Mouse (Mus musculus) midbrain, embryonic 16.5 days (tissue): Measurements from ENCODE around the gene Ssr2. TPM values are rescaled to one million over a fixed set of nuclear protein-coding genes. Genes with fewer than 3 reads are reported as not detected.

Source experiments
- ATAC-seq: fragments of 200-750 bp; cut with Nextera tagmentation; 2 replicates; pipeline ENCODE4 v1.8.0; 2017; ENCODE audit warnings: moderate TSS enrichment
- H3K27ac ChIP-seq: fragments of 300-500 bp; sonication (generic); 2 replicates; pipeline ENCODE4 v1.5.1; 2014; ENCODE audit warnings: mild to moderate bottlenecking, low read length, mixed read lengths
- H3K27me3 ChIP-seq: fragments of 300-500 bp; sonication (generic); 2 replicates; pipeline ENCODE4 v1.6.1; 2014; ENCODE audit warnings: low read depth, low read length, mixed read lengths; ENCODE audit not compliant: control insufficient read depth, insufficient read depth
- H3K36me3 ChIP-seq: fragments of 300-500 bp; sonication (generic); 2 replicates; pipeline ENCODE4 v1.6.1; 2014; ENCODE audit warnings: mild to moderate bottlenecking, low read length, moderate library complexity, mixed read lengths; ENCODE audit not compliant: control insufficient read depth, insufficient read depth
- H3K4me1 ChIP-seq: fragments of 300-500 bp; sonication (generic); 2 replicates; pipeline ENCODE4 v1.6.1; 2014; ENCODE audit warnings: mild to moderate bottlenecking, low read length, mixed read lengths; ENCODE audit not compliant: control insufficient read depth, insufficient read depth
- H3K4me2 ChIP-seq: fragments of 300-500 bp; sonication (generic); 2 replicates; pipeline ENCODE4 v1.6.1; 2014; ENCODE audit warnings: mild to moderate bottlenecking, low read length, mixed read lengths
- H3K4me3 ChIP-seq: fragments of 300-500 bp; sonication (generic); 2 replicates; pipeline ENCODE4 v1.5.1; 2014; ENCODE audit warnings: low read depth, mild to moderate bottlenecking, low read length, moderate library complexity, mixed read lengths
- H3K9ac ChIP-seq: fragments of 300-500 bp; sonication (generic); 2 replicates; pipeline ENCODE4 v1.6.1; 2014; ENCODE audit warnings: low read depth, low read length, mixed read lengths
- H3K9me3 ChIP-seq: fragments of 300-500 bp; sonication (generic); replicated peaks from 2 replicates; pipeline ENCODE4 v1.6.1; 2014; ENCODE audit warnings: mild to moderate bottlenecking, low read length, mixed read lengths; ENCODE audit not compliant: control insufficient read depth, poor library complexity, severe bottlenecking
- WGBS: fragments of 180-500 bp; shearing (Covaris S2); extraction: QIAGEN DNeasy Blood & Tissue Kit; methylation state at CpG from one replicate; pipeline ENCODE4 v1.1.7; 2014; 5-methylcytosine and 5-hydroxymethylcytosine counted together
- polyA plus RNA-seq: library from polyadenylated mRNA; unstranded; fragments of >200 nt; fragmentation: Nextera tagmentation; extraction: Ambion mirVana; gene quantifications from 2 replicates; pipeline ENCODE4 v1.2.1, GENCODE M21; 2015

The Ssr2 gene
- polyA plus RNA-seq, 1 experiment from 2014 or later: 144 TPM

DNA sequence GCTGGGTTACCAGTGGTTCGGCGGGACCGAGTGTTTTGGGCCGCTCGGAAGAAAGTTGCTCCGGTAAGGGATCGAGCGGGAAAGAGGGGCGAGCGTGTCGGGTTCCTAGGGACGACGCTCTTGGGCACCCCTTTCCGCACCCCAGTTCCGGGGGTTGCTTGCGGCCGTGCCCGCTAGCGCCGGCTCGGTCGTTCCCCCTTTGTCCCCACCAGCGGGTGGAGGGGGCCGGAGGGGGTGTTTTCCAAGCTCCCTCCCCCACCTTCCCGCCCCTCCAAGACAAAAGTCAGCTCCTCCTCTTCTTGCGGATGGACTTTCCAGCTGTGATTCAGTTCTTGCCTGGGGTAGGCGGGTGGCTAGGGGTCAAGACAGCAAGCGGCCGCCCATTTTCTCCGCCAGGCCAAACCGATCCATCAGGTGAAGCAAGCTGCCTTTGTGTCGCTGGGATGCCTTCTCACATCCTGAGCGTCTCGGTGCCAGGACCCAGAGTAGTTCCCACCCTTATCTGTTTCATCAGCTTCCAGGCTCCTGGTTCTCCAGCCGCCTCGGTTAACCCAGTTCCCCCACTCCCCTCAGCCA is 45.9 kb downstream of the Ssr2 start:
- Histone ChIP-seq H3K36me3 (no peaks in the 10 kb centered on the region), H3K9me3 (no peaks in the 10 kb centered on the region), H3K27ac (peak overlapping the region; percentile 91), H3K4me3 (peak overlapping the region; percentile 93), H3K4me2 (peak overlapping the region; percentile 94), H3K9ac (peak overlapping the region; percentile 96), H3K4me1 (peaks cover 37% of the 10 kb centered on the region), H3K27me3 (no peaks in the 10 kb centered on the region)
- WGBS: under 1% methylated on average over 35 of the region's 36 CpGs
- ATAC-seq: peak; percentile 17

DNA sequence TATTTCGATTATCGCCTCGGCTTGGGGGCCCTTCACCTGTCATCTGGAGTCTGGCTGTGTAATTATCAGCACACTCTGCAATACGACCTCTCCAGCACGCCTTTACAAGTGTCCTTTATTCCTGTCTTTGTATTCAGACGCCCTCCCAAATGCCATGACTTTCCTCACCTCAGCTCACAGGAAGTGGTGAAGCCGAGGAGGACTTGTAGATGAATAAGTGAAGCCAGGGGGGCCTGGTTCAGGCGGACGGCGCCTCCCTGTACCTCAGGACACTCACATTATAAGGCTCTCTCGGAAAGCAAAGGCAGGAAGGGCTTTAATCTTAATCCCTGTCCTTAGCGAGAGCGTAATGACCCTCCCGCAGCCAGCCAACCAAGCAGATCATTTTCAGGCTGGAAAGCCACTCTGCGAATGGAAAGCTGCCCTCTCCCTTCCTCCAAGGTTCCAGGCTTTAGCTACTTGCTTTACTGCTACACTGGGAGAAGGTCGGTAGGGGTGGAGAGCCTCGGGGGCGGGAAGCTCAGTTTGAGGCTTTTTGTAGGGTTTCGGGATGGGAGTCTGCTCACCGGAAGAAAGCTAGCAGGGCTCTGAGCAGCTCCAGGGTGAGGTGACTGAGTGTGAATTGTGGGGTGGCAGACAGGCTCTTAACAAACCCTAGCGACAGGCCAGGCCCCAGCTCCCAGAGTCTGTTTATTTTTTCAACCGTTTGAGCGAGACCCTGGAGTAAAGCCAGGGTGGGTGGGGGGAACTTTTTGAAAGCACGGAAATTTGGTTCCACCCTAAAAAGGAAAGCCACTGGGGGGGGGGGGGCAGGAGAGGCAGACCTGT is 46.7 kb downstream of the Ssr2 start:
- no peaks in the 10 kb centered on the region for H3K36me3 ChIP-seq
- peak; percentile 12; the same call in 1 of the 2 replicates for ATAC-seq
- H3K4me1 ChIP-seq: peaks cover 44% of the 10 kb centered on the region

DNA sequence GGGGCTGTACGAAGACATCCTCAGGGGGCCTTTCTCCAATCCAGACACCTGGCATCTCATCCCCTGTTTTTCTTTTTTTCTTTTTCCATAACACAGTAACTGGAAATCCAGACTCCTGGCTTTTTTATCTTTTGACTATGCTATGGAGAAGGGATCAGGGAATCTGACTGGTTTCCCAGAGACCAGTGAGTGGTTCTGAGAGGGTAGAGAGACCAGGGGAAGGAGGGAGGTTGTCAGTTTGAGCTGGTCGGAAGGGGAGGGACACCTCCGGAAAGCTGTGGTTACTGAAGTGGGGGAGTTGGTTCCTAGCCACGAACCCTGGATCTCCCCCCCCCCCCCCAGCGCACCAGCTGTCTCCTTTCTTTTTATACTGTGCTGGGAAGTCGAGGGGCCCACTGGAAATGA is 47.3 kb downstream of the Ssr2 start:
- Histone ChIP-seq H3K4me1 (peaks cover 45% of the 10 kb centered on the region), H3K9me3 (no peaks in the 10 kb centered on the region), H3K36me3 (no peaks in the 10 kb centered on the region), H3K27me3 (no peaks in the 10 kb centered on the region), H3K9ac (peak overlapping the region; percentile 96), H3K4me3 (peak overlapping the region; percentile 93), H3K27ac (peak overlapping the region; percentile 91), H3K4me2 (peak overlapping the region; percentile 94)
- 0% methylated on average over 5 of the region's 6 CpGs for WGBS
- peak; percentile 44 for ATAC-seq

More for the DNA sequence above, 46.7 kb downstream of the Ssr2 start:
- Histone ChIP-seq H3K4me3 (peak overlapping the region; percentile 93), H3K9ac (peak overlapping the region; percentile 96), H3K27ac (peak overlapping the region; percentile 91), H3K4me2 (peak overlapping the region; percentile 94), H3K27me3 (no peaks in the 10 kb centered on the region), H3K9me3 (no peaks in the 10 kb centered on the region)
- under 1% methylated on average over 24 of the region's 24 CpGs for WGBS

DNA sequence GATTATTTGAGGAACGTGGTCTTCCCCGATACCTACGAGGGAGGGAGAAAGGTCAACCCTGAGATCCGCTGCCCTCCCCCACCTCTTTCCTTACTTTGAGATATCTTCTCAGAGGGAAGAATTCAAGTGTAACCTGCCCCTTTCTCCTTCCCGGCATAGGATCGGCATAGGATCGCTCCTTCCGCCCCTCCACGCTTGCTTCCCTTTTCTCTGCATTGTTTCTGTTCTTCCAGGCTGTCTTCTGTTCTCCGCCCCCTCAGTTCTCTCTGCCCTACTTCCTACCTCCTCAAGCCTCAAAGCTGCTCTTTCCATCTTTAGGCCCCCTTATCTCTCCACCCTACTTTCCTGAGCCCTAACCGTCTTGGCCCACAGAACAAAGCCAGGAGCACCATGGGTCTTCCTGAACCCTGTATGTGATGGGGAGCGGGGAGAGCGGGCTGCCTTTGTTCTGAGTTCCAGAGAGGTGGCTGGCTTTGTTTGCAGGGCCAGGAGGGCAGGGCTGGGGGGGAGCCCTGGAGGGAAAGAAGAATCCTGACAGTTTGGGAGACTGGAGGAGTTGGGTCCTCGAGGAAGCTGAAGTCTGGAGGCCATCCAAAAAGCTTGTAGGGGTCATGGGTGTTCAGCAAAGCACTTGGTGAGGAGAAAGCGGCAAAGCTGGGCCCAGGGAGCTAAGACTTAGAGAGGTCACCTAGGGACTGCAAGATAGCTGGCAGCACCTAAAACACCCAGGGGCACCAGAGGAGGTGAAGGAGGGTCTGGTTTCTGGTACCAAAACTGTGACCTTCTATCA is 47.9 kb downstream of the Ssr2 start:
- Histone ChIP-seq H3K4me1 (peaks cover 49% of the 10 kb centered on the region), H3K9ac (peak overlapping the region; percentile 96), H3K27me3 (no peaks in the 10 kb centered on the region), H3K9me3 (no peaks in the 10 kb centered on the region), H3K27ac (peak overlapping the region; percentile 91), H3K36me3 (no peaks in the 10 kb centered on the region), H3K4me3 (peak overlapping the region; percentile 93), H3K4me2 (peak overlapping the region; percentile 94)
- no peak; the same call in 1 of the 2 replicates for ATAC-seq
- 0% methylated on average over 15 of the region's 15 CpGs for WGBS

DNA sequence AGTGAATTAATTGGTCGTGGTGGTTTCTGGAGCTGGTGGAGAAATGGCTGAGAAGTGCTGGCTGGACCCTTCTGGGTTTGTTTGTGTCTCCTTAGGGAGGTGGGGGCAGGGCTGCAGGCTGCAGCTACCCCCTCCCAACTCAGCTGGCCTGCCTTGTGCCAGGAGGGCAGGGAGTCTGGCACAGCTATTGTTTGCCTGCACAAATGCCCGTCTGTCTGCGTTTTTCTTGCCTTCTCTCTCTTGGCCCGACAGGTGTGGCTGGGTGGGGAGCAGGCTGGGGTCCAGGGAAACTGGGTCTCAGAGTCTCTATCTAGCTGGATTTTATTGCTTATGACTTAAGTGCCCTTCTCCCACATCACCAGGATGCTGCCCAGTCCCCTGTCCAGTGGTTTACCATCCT is 48.6 kb downstream of the Ssr2 start:
- Histone ChIP-seq H3K4me3 (peak overlapping the region; percentile 93), H3K27ac (peak overlapping the region; percentile 91), H3K27me3 (no peaks in the 10 kb centered on the region), H3K9me3 (no peaks in the 10 kb centered on the region), H3K4me1 (peaks cover 51% of the 10 kb centered on the region), H3K4me2 (peak overlapping the region; percentile 94), H3K9ac (peak overlapping the region; percentile 96), H3K36me3 (no peaks in the 10 kb centered on the region)
- no peak for ATAC-seq
- 5% methylated on average over 4 of the region's 4 CpGs for WGBS

DNA sequence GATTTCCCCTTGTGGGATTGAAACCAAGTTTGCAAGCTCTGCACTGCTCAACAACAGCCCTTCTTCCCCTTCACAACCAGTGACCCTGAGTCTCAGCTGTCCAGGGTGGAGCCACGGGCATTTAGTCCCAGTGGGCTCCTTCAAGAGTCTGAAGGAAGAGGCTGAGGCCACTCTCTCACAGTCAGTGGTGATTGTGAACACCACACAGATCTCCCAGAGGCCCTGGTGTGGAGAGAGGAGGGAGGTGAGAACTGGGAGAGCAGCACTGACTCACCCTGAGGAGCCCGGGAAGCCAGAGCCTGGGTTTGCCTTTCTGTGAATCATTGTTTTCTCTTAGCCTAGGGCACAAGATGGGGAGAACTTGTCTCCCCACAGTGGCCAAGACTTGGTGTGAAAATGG is 49.3 kb downstream of the Ssr2 start:
- no peak for ATAC-seq
- Histone ChIP-seq H3K9me3 (no peaks in the 10 kb centered on the region), H3K4me1 (peaks cover 49% of the 10 kb centered on the region), H3K4me3 (peak overlapping the region; percentile 93), H3K36me3 (0 out of 2 replicates have a peak, but pooled peaks cover 2% of the 10 kb centered on the region), H3K9ac (peak overlapping the region; percentile 96), H3K27me3 (no peaks in the 10 kb centered on the region), H3K27ac (peak overlapping the region; percentile 91), H3K4me2 (peak overlapping the region; percentile 94)
- 28% methylated on average over 2 of the region's 2 CpGs for WGBS

DNA sequence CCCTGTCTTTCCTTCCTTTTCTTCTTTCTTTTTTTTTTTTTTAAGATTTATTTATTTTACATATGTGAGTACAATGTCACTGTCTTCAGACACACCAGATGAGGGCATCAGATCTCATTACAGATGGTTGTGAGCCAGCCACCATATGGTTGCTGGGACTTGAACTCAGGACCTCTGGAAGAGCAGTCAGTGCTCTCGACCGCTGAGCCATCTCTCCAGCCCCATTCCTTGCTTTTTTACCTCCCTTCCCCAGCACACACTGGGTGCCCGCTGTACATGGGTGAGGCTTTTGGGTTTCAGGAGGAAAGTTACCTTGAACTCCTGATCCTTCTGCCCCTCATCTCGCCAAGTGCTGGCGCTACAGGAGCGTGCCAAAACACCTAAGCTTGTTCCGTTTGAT is 49.9 kb downstream of the Ssr2 start:
- Histone ChIP-seq H3K27ac (no peak overlapping the region; the same call in 1 of the 2 replicates), H3K27me3 (no peaks in the 10 kb centered on the region), H3K4me2 (peak overlapping the region; percentile 94; the same call in 1 of the 2 replicates), H3K9ac (peak overlapping the region; percentile 96; the same call in 1 of the 2 replicates), H3K36me3 (0 out of 2 replicates have a peak, but pooled peaks cover 2% of the 10 kb centered on the region), H3K4me1 (peaks cover 47% of the 10 kb centered on the region), H3K9me3 (no peaks in the 10 kb centered on the region), H3K4me3 (no peak overlapping the region)
- ATAC-seq: no peak
- 95% methylated on average over 7 of the region's 7 CpGs for WGBS

DNA sequence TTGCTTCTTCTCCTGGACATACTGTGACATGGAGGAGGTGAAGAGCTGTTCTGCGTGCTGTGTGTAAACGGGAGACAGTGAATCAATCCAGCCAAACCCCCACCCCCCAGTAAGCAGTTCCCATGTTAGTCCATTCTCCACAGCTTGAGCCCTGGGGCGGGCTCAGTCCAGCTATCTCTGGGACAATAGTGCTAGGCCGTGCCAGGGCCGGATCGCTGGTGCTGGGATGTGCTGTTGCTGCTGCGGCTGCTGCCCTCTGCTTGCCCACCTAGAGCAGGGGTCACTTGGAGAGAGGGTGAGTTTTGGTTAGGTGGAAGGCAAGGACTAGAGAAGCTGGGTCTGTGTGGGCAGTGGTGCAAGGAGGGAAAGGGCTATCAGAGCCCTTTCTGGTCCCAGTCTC is 50.6 kb downstream of the Ssr2 start:
- no peak overlapping the region for H3K4me3 ChIP-seq
- H3K27me3 ChIP-seq: no peaks in the 10 kb centered on the region
- H3K9me3 ChIP-seq: no peaks in the 10 kb centered on the region
- WGBS: 65% methylated on average over 7 of the region's 7 CpGs
- peak overlapping the region; percentile 43; the same call in 1 of the 2 replicates for H3K9ac ChIP-seq
- peaks cover 8% of the 10 kb centered on the region for H3K36me3 ChIP-seq
- peak overlapping the region; percentile 43; the same call in 1 of the 2 replicates for H3K27ac ChIP-seq
- 0 out of 2 replicates have a peak overlapping the region, but pooled peaks have one; percentile 3 for H3K4me2 ChIP-seq
- ATAC-seq: no peak
- H3K4me1 ChIP-seq: peaks cover 46% of the 10 kb centered on the region
